Mouse (Mus musculus): ENCODE results near the gene Ostm1.

The Ostm1 gene

GRCm38 (mm10) chr10:42583902-42584435 lies 347 bp downstream of the Ostm1 start:
- DNase-seq (ENCODE audit: low spot score) = no peak

- no peak for DNase-seq (ENCODE audit: low spot score)
These were observed 888 bp downstream of the Ostm1 start for GRCm38 (mm10) chr10:42584436-42584983.

GRCm38 (mm10) chr10:42585156-42585555 lies 1.5 kb downstream of the Ostm1 start:
- no peak for DNase-seq (ENCODE audit: low spot score)

GRCm38 (mm10) chr10:42585596-42586305 lies 2.1 kb downstream of the Ostm1 start:
- DNase-seq (ENCODE audit: low spot score) = no peak

GRCm38 (mm10) chr10:42587961-42588750 lies 4.5 kb downstream of the Ostm1 start:
- no peak for DNase-seq (ENCODE audit: low spot score)

- DNase-seq (ENCODE audit: low spot score) = no peak
These were observed 5.9 kb downstream of the Ostm1 start for GRCm38 (mm10) chr10:42589505-42589904.

GRCm38 (mm10) chr10:42590261-42591184 lies 6.9 kb downstream of the Ostm1 start:
- DNase-seq (ENCODE audit: low spot score) = no peak

GRCm38 (mm10) chr10:42591185-42591992 lies 7.8 kb downstream of the Ostm1 start:
- no peak for DNase-seq (ENCODE audit: low spot score)

- no peak for DNase-seq (ENCODE audit: low spot score)
These were observed 8.5 kb downstream of the Ostm1 start for GRCm38 (mm10) chr10:42591993-42592686.

- DNase-seq (ENCODE audit: low spot score) = no peak
These were observed 9.6 kb downstream of the Ostm1 start for GRCm38 (mm10) chr10:42593201-42593600.

- DNase-seq (ENCODE audit: low spot score) = no peak
These were observed 15.0 kb downstream of the Ostm1 start for GRCm38 (mm10) chr10:42598615-42599014.

- no peak for DNase-seq (ENCODE audit: low spot score)
These were observed 17.9 kb downstream of the Ostm1 start for GRCm38 (mm10) chr10:42601556-42601955.

- DNase-seq (ENCODE audit: low spot score) = peak; percentile 29
These were observed 21.3 kb downstream of the Ostm1 start for GRCm38 (mm10) chr10:42604874-42605273.

GRCm38 (mm10) chr10:42606757-42607156 lies 23.1 kb downstream of the Ostm1 start:
- no peak for DNase-seq (ENCODE audit: low spot score)

GRCm38 (mm10) chr10:42613075-42613474 lies 29.5 kb downstream of the Ostm1 start:
- no peak for DNase-seq (ENCODE audit: low spot score)

- DNase-seq (ENCODE audit: low spot score) = no peak
These were observed 30.2 kb downstream of the Ostm1 start for GRCm38 (mm10) chr10:42613639-42614381.

GRCm38 (mm10) chr10:42614766-42615165 lies 31.1 kb downstream of the Ostm1 start:
- DNase-seq (ENCODE audit: low spot score) = no peak

- DNase-seq (ENCODE audit: low spot score) = no peak
These were observed 34.7 kb downstream of the Ostm1 start for GRCm38 (mm10) chr10:42618291-42618690.

GRCm38 (mm10) chr10:42625907-42626306 lies 42.3 kb downstream of the Ostm1 start:
- DNase-seq (ENCODE audit: low spot score) = no peak
